Mouse (Mus musculus) cerebellum, adult 2 months (tissue): ENCODE data around the gene Cdkn1c.

Source experiments
- CTCF ChIP-seq: fragments of 200-500 bp; IDR thresholded peaks from 2 replicates; pipeline ENCODE4 v1.5.1; 2011; ENCODE audit warnings: low read depth, mild to moderate bottlenecking, control low read depth, low read length, moderate library complexity, borderline replicate concordance; ENCODE audit not compliant: insufficient read depth
- POLR2A ChIP-seq: fragments of 200-500 bp; IDR thresholded peaks from 2 replicates; pipeline ENCODE4 v1.6.1; 2011; ENCODE audit warnings: low read length, control low read depth, borderline replicate concordance; ENCODE audit not compliant: insufficient read depth

GRCm38 (mm10) chr7:143447130-143447529 is 13.7 kb downstream of the Cdkn1c start:
- TF ChIP-seq CTCF (no peak), POLR2A (no peak)
